Mouse (Mus musculus): ENCODE measurements around the gene Zfp319. TPM values are rescaled to one million over a fixed set of nuclear protein-coding genes. Genes with fewer than 3 reads are reported as not detected.
A peak's percentile ranks its signal among the peaks of the same experiment; 100 is the strongest.

Gene Zfp319
- total RNA-seq, 2 experiments from 2014 or later: 8.1 to 8.7 TPM

GRCm38 (mm10) chr8:95352151-95352870 lies 20.6 kb upstream of the Zfp319 start, which contains the start of gene Mmp15:
Gene Mmp15 (plus strand): TSS chr8:95352268.
- intact Hi-C loops (cut with DNase I): loop anchor here (1.0 to 5.0 kb wide), 4 partner anchors 21 to 82 kb away; partner anchors contain the start of gene Cfap20
- peak; percentile 82 to 88 for DNase-seq

GRCm38 (mm10) chr8:95351461-95351860 lies 19.7 kb upstream of the Zfp319 start:
- intact Hi-C loops (cut with DNase I): loop anchor here (5.0 kb wide), 1 partner anchor 41 kb away; no protein-coding TSS in a partner anchor
- DNase-seq: no peak

GRCm38 (mm10) chr8:95348811-95349630 lies 17.3 kb upstream of the Zfp319 start:
- intact Hi-C loops (cut with DNase I): loop anchor here (5.0 kb wide), 4 partner anchors 138 to 348 kb away; partner anchors contain the start of gene Ccdc113
- peak; percentile 64 to 66 for DNase-seq

DNA sequence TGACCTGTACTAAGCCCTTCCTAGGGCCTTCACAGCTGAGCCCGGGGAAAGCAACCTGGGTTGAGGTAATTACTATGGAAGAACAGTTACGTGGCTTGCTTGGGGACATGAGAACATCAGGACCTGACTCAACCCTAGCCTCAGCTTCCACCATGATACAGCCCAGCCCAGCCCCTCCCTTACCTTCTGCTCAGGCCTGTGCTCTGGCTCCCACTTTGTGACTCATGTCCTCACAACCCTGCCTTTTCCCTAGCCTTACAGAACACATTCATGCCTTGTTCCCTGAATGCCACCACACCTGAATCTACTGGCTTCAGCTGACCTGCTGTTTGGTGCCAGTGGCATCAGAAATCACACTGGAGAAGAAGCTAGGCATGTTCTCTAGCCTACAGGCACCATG lies 16.6 kb upstream of the Zfp319 start:
- DNase-seq: no peak
- intact Hi-C loops (cut with DNase I): loop anchor here (5.0 kb wide), 4 partner anchors 139 to 349 kb away; partner anchors contain the start of gene Ccdc113

DNA sequence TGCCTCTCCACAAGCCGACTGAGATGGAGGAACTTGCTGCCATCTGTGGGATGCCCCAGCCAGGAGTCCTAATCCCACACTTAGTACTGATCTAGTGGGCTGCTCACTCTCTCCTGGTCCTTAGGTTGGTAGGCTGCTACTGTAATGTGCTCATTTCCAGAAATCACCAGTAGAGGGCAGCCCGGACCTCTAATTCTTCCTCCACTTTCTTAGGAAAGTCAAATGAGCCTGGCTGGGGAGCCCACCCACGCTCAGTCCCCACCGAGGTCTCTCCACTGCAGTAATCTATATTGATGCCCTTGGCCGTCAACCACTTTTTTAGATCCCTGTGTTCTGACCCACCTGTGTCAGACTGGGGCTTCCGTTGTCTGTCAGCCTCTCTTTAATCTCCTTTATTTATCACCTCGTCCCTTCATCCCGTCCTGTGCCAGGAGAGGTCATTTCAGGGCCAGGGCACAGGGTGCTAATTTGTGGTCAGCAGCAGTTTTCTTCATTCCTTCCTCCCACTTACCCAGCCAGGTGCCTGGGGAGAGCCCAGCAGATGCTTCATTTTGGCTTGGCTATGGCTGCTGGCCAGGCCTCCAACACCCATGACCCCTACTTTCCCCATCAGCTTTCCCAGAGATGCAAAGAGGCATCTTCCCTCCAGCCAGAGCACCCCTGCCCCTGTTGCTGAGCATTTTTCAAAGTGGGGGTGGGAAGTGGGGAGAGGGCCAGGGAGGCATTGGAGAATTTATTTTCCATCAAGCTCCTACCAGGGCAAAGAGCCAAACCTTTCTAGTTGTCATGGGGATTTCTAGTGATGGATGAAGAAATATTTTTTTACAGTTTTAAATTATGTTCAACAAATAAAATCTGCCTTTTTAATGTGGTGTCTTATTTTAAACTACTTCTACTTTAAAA lies 15.1 kb upstream of the Zfp319 start:
- DNase-seq: peak; percentile 76 to 82
- intact Hi-C loops (cut with DNase I): loop anchor here (5.0 kb wide), 4 partner anchors 140 to 350 kb away; partner anchors contain the start of gene Ccdc113

- DNase-seq: no peak
- intact Hi-C loops (cut with DNase I): loop anchor here (5.0 kb wide), 4 partner anchors 143 to 353 kb away; partner anchors contain the start of gene Ccdc113
These were observed 12.9 kb upstream of the Zfp319 start for GRCm38 (mm10) chr8:95344668-95345067.

DNA sequence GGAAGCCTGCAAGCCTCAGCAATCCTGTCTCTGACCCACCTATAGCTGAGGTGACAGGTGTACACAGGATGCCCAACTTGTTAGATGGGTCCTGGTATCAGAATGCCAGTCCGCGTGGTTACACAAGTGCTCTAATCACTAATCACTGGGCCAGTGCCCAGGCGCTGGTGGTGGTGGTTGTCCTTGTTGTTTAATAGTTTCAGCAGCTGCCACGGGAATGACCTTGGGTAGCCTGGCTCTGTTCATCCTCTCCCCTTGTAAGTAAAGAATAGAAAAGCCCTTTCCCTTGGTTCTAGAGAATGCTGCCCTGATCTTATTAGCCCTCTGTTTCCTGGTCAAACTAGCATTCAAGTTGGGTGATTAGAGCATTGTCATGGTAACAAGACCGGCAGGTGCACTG lies 10.0 kb upstream of the Zfp319 start:
- peak in 1 of 2 experiments; percentile 45 for DNase-seq
- intact Hi-C loops (cut with DNase I): no loop called here

DNA sequence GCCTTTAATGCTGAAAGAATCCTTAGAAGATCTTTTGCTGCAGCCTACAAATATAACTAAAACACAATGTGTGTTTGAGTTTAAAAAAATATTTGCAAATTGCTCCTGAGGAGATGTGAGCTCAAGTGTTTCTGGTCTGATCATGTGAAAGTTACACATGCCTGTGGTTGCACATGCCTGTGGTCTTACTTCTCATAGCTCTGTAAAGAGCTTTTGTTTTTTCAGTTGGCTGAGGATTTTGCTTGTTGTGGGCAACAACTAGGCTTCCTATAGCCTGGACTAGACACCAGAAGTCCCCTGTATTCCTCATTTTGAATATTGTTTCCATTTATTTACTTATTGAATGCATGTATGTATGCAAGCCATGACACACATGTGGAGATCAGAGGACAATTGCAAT lies 4.6 kb upstream of the Zfp319 start:
- no peak for DNase-seq
- intact Hi-C loops (cut with DNase I): no loop called here

DNA sequence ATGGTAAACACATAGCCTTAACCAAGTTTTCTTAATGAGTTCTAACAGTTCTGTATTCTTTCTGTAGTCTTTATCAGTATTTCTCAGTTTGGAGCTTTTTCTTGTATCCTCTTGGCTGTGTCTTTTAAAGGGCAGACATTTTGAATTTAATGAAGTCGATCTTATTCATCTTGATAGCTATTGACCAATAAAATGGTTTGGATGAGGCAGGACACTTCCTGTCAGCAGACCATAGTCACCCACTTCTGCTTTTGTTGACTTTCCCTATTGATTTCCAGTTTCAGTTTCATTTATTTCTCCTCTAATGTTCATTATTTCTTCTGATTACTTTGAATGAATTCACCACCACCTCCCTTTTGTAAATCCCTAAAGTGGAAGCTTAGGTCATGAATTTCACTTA lies 4.0 kb upstream of the Zfp319 start:
- no peak for DNase-seq
- intact Hi-C loops (cut with DNase I): no loop called here

DNA sequence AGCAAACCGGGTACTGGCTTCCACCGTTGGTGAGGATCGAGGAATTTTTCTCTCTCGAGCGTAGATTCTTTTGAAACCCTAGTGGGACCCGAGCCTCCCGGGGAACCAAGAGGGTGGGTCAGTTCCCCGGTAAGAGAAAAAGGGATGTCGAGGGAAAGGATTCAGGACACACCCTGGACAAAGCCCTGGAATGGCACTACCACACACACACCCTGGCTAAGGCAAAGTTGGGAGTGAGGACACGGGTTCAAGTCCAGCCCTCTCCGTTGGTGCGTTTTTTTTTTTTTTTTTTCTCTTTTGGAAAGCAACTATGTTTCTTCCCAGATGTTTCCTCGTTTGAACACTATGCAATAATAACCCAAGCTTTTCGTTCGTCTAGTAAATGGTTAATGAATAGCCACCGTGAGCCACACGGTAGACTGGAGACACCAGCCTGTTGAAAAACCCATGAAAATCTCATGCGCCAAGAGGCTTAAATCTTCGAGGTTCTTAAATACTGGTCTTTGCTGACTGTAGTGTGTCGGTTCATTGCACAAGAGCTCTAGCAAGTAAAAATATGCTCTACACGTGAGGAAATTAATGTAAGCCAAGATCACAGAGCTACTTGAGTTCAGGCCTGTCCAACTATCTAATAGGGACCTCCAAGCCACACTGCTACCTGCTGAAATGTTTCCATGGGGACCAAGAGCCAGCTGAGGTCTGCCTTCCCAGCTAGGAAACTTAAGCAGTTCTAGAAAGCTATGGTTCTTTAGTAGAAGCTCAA lies 868 bp upstream of the Zfp319 start:
- intact Hi-C loops (cut with DNase I): no loop called here
- no peak for DNase-seq

DNA sequence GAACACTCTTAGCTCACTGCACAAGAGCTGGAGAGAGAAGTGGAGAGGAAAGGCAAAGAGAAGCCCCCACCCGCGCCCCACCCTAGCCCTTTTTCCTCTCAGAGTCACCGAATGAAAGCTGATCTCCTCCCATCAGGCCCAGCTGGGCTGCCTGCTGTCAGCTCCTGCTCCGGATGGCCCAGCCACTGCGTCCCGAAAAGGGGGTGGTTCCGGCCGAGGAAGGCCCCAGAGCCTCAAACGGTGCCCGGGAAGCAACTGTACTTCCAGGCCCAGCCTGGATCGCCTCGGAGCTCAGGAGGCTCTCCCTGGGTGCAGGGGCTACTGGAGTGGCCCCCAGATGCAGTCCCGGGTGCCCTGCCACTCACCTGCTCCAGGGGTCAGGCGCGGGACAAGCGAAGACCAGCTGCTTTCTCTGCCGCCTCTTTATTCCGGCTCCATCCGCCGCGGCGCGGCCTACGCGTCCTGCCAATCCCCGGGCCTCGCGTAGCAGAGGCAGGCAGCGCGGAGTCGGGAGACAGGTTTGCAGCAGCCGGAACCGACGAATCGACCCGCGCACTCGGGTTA lies 512 bp downstream of the Zfp319 start:
- intact Hi-C loops (cut with DNase I): loop anchor here (1.0 to 2.0 kb wide), 2 partner anchors 38 to 77 kb away; no protein-coding TSS in a partner anchor
- no peak for DNase-seq

DNA sequence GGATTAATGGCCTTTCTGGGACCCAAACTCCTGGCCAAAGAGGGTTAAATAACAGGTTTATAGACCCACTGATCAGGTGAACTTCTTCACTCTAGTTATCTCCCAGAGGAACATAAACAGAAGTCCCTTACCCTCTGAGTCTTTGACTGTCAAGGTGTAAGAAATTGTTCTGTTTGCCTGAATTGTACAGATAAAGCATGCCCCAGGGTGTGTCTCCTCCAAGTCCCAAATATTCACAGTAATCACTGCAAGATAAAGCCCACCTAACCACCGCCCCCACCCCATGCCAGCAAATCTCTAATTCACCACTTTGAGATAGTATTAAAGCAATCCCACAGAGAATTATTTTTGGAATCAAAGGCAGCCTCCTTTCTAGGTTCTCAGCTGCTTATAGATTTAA lies 1.4 kb downstream of the Zfp319 start:
- intact Hi-C loops (cut with DNase I): loop anchor here (2.0 kb wide), 1 partner anchor 38 kb away; no protein-coding TSS in a partner anchor
- DNase-seq: no peak

DNA sequence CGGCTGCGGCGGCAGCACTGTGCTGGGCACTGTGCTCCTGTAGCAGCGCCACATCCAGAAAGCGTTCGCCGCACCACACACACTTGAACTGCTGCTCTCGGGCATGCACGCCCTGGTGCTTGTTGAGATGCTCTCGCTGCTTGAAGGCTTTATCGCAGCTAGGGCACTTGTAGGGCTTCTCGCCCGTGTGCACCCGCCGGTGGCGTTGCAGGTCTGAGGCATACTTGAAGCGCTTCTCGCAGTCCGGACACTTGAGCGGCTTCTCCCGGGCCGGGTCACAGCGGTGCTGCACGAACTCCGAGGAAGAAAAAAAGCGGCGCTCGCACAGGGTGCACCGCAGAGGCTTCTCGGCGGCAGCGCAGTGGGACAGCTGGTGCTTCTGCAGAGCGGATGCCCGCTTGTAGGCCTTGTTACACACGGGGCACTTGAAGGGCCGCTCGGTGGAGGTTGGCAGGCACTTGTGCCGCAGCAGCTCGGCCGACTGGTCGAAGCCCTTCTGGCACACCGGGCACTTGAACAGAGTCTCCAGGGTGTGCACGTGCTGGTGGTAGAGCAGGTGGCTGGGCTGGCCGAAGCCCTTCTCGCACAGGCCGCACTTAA lies 3.8 kb downstream of the Zfp319 start:
- DNase-seq: no peak
- intact Hi-C loops (cut with DNase I): no loop called here

DNA sequence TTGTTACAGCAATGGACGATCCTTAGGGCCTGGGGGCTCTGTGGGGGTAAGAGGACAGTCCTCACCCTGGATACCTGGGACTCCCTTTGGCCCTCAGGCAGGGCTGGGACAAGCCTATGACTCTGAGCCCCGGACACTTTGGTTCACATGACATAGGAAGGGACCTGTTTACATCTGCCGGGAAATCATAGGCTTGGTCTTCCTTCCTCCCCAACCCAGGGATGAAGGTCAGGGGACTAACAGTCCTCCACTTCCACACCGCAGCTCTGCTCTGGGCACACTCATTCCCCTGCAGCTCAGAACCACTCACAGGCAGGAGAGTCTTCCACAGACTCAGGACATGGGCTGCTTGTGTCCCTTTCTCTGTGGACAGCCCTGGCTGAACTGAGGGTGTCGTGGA lies 4.9 kb downstream of the Zfp319 start:
- no peak for DNase-seq
- intact Hi-C loops (cut with DNase I): no loop called here

DNA sequence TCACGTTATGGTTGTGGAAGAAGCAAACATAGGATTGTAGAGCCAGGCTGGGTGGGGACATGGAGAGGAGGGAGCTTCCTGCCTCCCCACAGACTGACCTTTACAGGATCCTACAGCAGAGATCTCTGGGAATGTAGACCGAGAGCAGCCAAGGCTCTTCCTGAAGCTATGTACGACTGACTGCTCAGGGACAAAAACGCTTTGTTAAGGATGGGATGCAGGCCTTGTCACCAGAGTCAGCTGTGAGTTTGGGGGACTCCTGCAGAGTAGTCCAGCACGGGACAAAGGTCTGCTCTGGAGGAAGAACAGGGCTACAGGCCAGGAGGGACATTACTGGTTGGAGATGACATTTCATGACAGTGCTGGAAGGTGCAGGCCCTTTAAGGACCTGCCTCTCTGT lies 7.1 kb downstream of the Zfp319 start:
- no peak for DNase-seq
- intact Hi-C loops (cut with DNase I): no loop called here

- intact Hi-C loops (cut with DNase I): no loop called here
- DNase-seq: no peak
These were observed 8.5 kb downstream of the Zfp319 start for GRCm38 (mm10) chr8:95323201-95323600.

DNA sequence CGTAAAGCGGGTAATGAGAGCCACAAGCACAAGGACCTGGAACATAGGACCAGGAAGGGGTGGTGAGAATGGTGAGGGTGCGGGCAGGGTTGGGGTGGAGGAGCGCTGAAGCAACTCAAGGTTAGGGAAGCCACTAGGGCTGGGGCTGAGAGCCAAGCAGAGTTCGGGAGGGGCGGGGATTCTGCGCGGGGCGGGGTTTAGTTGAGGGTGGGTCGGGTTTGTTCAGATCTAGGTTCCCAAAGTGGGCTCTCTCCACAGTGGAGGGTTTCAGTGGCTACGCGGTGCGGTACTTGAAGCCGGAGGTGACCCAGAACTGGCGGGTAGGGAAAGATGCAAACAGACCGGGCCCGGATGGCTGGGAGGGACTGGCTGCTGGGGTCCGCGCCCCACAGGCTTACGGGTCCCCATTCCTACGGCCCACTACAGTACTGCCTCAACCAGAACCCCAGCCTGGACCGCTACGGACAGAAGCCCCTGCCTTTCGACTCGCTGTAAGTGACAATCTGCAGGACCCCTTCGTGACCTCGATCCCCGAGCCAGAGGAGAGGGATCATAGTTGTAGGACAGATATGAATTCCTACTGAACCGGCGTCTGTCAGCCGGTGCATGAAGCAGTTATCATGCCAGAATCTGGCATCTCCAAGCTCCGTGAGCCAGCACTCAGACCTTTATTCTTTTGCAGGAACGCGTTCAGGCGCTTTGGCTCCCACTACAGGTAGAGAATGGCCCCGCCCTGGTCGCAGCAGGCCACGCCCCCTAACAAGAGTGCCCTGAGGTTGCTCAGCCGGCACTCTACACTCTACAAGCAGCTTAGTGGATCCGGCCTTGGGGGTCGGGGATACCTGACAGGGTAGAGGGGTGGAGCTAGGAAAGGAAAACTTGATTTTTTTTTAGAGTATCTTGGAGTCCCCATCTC lies 11.3 kb downstream of the Zfp319 start:
- DNase-seq: peak; percentile 40 to 48
- intact Hi-C loops (cut with DNase I): no loop called here

DNA sequence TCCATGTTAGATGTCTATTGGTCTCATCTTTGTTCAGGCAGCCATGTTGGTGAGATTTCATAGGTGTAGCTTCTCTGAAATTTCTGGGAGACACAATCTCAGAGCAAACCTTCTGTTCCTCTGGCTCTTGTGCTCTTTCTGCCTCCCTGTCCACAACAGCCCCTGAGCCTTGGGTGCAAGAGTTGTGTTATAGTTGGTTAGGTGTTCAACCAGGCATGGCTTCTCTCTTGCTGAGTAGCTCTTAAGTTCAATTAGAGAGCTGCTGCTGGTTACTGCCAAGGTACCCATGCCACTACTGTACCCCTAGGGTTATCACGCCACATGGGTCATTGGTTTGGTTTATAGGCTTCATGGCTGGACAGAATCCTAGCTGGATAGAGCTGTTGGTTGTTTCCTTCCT lies 16.4 kb downstream of the Zfp319 start:
- no peak for DNase-seq

More for the DNA sequence above, 16.4 kb downstream of the Zfp319 start:
- intact Hi-C loops (cut with DNase I): no loop called here
